Mouse (Mus musculus): ENCODE results near the gene Rtp1.
A peak's percentile ranks its signal among the peaks of the same experiment; 100 is the strongest.

Rtp1 gene

DNA sequence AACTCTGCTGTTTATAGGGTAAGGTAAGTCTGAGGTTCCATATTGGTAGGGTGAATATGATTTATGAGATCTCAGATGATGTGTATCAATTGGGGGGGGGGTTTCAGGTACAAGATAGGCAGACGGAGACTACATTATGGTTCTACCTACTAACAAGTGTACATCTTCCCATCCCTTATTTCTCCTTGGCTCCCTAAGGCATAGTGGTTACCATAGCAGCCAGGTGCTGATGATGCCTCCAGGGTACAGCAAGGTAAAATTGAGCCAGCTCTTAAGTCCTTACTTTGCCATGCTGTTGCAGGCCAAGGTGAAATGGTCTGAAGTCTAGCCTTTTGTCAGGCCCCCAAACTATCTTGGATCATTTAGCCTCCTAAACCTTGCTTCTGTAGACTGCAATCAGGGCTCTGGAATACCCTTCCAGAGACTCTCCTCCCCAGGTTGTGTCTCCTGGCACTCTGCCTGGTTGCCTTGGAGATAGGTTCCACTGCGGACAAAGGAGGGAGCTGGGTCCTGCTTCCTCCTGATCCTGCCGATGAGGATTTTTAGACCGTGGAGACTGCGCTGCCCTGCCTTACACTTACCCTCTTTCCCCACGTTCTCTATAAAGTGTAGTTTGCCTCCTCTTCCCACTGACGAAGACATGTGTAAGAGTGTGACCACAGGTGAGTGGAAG is at the start of gene Rtp1:
Rtp1 (plus strand) TSS at position 487 of the 673 bp plus-strand sequence.
- no peak for DNase-seq (ENCODE audit: low spot score)

DNA sequence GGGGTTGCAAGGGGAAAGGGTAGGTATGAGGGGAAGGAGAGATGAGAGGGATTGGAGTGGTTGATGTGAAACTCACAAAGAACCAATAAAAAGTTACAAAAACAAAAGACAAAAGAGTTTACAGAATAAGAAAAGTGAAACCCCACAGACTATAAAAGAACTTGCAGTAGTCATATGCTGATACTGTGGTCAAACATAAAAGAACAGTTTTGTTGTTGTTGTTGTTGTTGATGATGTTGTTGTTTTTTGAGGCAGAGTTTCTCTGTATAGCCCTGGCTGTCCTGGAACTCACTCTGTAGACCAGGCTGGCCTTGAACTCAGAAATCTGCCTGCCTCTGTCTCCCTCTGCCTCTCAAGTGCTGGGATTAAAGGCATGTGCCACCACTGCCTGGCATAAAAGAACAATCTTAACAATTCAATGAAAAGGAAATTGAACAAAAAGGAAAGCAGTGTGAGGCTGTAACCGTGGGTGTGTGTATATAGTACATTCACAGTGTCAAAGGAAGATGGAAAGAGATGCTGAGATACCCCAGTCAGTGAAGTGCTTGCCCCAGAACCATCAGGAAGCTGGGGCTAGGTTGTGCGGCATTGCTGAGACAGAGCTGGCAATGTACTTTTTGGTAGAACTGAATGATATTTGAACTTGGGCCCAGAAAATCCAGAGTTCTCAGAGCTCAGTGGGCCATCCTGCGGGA is 49.2 kb upstream of the Rtp1 start:
- DNase-seq (ENCODE audit: low spot score) = no peak

DNA sequence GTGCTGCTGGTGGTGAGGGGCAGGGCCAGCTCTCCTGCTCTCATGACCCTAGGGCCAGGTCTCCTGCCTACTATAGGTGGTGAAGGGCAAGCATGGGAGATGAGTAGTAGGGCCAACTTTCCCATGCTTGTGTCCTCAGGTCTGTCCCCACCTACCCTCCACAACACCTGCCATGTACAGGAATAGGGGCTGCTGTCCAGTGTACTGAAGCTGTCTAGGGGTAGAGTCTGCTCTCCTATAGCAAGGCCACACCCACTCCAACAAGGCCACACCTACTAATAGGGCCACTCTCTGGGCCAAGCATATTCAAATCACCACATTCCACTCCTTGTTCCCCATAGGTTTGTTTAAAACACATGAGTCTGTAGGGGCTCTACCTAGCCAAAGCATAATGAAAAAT is 44.6 kb upstream of the Rtp1 start:
- no peak for DNase-seq (ENCODE audit: low spot score)

DNA sequence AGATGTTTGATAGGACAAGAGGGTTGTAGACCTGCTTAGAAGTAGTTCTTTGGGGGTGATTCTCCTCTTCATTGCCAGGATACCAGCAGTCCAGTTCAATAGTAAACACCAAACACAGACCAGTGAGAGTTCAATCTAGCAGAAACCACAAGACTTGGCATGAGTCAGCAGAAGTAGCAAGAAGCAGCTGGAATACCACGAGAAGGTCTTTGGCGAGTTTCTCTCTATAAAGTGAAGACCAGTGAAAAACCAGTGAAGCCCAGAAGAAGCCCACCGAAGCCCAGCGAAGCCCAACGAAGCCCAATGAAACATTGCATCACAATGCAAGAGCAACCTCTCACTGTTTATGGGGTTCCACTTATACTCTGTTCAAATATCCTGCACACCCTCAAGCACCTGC is 31.0 kb upstream of the Rtp1 start:
- no peak for DNase-seq (ENCODE audit: low spot score)

DNA sequence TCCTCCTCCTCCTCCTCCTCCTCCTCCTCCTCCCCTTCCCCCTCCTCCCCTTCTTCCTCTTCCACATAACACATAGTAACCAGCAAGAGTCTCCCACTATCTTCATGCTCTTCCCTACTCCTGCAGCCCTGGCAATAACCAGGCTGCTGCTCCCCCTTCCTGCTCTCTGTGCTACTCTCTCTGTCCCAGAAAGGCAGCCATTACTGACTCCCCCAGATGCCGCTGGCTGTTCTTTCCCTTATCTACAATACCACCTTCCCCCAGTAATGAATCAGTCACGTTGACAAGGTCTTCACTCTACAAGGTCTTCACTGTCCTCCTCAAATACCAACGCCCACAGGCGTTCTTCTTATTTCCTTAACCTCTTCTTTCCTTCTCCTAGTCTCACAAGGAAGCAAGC is 27.5 kb upstream of the Rtp1 start:
- no peak for DNase-seq (ENCODE audit: low spot score)

DNA sequence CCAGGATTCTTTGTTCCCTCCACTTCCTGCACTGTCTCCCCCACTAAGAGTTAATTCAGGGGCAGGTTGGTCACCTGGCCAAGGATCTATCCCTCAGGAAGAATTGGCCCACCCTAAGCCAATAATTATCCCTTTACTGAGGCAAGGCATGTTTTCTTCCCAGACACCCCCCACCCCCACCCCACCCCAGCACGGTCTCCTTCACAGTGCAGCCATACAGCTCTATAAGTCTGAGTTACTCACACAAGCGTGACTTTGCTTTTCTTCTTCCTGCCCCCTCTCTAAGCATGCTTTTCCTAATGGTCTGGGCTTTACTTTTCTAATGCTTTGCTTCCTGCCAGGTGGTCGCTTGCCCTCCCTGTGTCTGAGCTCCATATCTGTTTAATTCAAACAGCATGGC is 27.0 kb upstream of the Rtp1 start:
- DNase-seq (ENCODE audit: low spot score) = no peak

DNA sequence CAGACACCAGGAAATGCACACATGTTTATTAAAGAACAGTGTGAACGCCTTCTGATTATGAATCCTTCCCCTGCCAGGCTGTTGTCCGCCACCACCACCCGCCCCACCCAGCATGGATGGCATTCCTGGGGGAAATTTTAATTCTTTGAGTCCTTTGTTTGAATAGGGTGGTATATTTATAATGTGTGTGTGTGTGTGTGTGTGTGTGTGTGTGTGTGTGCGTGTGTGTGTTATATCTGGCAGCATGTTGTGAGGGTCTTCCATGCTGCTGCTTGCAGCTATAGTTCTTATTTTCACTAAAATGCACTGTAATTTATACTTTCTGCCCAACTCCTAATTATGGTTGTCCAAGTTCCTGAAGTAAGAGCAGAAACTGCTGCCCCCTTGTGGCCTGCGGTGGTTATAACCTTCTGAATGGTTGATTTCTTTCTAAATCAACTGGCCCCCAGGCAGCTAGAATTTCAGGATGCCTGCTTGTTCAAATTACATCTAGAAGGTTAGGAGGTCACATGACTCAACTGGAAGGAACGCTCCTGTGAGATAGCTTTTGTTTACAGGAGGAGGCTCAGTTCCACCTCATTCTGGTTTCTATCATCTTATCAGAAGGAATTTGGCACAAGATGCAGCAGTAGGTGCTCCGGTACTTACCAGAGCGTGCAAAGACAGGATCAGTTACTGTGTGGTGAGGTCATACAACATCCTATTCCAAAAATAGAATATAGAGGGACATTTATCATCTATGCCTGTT is 25.8 kb upstream of the Rtp1 start:
- DNase-seq (ENCODE audit: low spot score) = peak; percentile 90

DNA sequence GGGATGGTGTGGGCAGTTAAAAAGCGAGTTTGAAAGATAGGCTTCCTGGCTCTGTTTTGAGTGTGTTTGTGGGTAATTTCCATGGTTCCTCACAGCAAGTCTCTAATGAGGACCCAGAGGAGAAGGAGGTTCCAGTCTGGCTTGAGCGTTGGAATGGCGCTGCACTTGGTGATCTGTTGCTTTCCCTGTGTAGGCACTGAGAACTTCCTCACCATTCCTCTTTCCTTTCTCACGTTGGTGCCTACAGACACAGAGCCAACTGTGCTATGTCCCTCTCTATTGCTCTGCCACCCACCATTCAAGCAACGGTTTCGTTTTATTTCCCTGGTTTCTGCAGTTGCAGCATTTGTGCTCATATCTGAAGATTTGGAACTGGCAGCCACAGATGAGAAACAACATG is 16.0 kb upstream of the Rtp1 start:
- DNase-seq (ENCODE audit: low spot score) = no peak

DNA sequence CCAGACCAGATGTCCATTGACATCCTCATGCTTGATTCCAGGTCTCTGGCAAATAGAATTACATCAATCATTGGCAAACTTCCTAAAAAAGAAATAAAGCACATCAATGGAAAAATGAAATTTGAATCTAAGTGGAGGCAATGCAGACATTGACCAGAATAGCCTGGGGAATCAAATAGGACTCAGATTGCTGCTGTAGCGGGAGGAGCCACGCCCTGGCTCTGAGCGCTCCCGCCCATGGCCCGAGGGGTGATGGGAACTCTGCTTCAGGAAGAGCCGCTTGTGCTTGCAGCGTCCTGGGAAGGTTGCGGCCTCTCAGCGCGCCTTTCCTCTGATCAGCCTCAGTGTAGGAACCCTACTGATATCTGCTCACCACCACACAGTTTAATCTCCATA is 12.7 kb upstream of the Rtp1 start:
- no peak for DNase-seq (ENCODE audit: low spot score)

DNA sequence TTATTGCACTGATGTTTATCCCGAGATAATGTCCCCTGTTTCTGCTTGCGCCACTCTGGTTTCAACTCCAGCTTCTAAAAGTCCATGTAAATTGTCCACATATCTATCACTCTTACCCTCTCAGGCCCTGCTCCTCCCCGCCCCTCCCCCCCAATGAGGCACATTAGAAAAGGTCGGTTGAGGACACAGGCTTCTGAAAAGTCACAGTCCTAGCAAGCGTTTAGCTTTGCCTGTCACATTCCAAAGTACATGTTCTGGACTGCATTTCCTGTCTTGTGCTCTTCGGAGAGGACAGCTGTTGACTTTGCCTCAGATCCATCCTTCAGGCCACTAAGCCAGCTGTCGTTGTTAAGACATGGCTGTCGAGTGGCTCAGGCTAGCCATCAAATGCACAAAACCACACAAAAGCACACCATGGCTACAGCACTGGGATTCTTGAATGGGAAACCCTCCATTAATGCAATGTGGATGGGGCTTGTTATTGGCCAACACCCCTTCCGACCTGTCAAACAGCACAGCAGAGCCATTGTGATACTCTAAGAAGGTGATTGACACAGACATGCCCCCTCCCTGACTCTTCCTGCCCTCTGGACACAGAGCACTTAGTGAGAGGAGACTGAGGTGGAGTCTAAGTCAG is 12.2 kb upstream of the Rtp1 start:
- DNase-seq (ENCODE audit: low spot score) = no peak

DNA sequence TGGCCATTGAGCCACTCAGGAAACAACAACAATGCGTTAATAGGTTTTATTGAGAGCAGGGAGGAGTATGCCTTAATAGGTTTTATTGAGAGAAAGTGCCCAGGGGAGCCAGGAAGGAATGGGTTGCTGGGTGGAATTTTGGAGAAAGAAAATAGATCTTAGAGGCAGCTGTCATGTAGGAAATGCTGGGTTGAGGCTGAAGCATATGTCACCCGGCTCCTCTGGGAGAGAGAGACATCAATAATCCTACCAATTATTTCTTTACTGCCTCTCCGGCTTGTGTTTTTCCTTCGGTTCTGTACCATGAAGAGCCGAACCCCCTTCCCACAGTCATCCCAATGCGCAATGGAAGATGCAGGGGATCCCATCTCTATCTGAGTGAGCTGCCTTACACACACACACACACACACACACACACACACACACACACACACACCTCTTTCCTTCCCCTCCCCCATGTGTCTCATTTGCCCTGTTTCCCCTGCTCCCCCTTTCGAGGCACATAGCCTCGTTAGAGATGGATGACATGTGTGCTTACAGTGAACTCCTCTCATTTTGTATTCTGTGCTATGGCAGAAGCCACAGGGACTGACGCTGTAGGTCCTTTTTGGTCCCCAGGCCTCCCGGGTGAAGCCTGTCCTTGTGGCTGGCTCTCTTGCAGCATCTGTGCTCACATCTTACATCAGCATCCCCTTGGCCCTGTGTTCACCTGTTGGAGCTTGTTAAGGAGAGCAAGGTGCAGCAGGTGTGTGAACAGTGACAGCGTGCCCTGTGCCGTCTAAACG is 11.3 kb upstream of the Rtp1 start:
- no peak for DNase-seq (ENCODE audit: low spot score)

DNA sequence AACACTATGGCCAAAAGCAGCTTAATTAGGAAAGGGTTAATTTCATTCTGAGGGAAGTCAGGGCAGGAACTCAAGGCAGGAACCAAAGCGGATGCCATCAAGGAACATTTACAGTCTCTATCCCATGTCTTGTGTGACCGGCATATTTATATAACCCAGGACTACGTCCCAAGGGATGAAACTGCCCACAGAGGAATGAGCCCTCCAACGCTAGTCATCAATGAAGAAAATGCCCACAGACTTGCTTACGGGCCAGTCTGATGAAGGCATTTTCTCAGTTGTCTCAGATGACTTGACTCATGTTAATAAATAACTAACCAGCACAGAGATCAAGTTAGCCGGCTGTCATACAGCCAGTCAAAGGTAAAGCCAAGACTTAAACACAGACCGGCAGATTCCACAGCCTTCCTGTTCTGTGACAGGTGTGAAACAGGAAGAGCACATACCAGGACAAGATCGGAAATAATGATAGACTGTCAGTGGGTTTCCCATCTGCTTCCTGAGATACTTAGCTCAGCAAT is 9.3 kb upstream of the Rtp1 start:
- no peak for DNase-seq (ENCODE audit: low spot score)

DNA sequence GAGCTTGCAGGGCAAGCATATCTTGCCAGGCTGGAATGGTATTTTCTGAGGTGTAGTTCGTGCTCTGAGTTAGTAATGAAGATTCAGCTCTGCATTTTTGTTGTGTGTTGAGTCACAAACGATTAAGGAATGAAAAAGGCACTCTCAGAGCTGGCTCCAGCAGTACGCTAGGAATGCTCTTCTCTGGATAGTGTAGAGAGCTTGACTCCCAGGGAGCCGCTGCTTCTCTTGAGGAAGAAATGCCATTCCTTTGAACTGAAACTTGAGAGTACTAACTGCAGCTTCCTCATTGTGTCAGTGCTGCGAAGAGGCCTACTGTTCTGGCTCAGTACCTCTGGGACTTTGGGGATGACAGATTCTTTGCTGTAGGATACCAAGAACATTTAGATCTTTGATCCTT is 5.1 kb upstream of the Rtp1 start:
- DNase-seq (ENCODE audit: low spot score) = no peak

DNA sequence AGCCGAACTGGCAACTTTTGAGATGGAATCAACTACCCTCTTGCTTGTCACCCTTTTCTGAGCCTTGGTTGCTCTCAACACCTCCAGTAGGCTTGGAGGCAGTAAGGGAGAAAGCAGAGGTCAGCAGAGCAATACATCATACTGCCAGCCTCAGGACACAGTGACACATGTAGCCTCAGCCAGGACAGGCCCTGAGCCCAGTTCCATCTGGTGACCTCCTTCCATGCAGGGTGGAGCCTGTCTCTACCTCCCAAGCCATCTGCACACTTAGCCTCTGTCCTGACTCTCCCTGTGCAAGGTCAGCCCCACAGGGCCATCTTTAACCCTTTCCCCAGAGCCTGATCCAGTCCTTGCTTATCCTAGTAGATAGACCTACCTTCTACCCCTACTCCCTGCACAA is 1.2 kb upstream of the Rtp1 start:
- no peak for DNase-seq (ENCODE audit: low spot score)

DNA sequence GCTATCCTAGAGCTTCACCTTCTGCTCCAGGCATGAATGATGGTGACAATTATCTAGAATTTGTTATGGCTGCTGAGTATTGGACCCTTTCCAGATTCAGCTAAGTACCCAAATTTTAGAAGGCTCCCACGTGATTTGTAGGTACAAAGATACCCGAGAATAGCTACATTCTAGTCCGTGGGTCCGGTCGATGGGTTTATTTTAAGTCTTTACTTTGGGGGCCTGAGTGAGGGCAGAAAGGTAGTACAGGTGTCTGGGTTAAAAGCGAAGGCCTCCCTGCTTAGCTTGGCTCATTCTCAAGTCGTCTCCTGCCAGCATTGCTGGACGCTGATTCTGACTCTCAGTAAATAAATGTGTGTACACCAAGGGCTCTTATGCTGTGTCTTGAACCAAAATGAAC is 1.1 kb downstream of the Rtp1 start:
- DNase-seq (ENCODE audit: low spot score) = no peak

DNA sequence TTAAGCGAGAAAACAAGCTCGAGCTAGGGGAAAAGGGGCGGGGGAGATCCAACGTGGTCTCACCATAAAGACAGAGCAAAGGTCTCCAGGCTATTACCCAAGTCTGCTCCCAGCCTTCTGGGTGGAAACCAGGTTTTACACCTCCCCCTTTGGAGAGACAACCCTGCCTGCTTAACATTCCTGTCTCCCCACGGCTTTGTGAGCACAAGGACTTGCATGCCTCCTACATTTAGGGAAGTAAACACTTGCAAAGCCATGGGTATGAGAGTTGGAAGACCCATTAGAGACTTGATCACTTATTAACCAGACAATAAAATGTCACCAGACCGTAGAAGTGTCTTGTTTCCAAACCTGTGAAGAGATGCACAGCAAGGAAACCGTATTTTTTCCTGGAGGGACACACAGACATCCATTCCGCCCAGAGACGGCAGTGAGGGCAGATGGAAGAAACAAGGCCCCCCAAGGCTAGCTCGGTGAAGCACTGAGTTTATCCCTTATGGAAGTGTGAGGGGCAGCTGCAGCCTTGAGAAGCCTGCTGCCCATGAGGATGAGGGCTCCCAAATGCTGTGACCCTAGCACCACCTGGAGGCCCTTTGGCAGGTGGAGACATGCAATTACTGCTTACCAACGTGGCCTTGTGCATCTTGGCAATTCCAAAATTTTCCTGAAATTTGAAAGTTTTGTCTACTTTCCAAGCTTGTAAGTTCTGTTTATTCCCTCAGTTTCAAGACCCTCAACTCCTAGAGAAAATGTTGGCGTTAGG is 8.7 kb downstream of the Rtp1 start:
- no peak for DNase-seq (ENCODE audit: low spot score)

DNA sequence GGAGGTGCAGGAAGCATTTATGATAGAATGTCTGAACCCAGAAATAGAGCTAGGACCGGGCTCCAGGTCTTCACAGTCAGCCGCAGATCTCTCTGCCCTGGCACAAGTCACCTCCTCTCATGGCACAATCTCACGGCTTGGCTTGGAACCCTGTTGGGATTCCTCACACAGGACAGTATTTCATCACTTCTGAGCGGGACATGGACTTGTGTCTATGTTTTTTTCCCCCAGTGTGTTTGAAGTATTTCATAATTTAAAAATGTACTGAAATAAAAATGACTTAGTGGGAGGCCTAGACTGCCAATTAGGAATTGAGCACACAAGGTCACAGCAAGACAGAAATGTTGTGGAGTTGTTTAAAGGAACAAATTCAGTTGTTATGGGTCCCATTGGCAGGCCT is 15.3 kb downstream of the Rtp1 start:
- no peak for DNase-seq (ENCODE audit: low spot score)

DNA sequence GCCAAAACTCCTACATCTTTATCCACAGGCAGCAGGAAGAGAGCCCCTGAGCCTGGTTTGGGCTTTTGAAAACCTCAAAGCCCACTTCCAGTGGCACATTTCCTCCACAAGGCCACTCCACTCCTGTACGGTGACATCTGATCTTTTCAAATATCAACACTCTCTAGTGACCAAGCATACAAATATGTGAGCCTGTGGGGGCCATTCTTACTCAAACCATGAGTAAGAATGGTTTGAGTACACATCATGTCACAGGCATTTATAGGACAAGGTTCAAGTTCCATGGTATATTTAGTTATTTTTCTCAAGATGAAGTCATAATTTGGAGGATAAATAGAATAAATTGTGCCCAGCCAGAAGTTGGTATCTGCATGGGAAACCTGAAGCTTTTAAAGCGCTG is 21.0 kb downstream of the Rtp1 start:
- DNase-seq (ENCODE audit: low spot score) = no peak

DNA sequence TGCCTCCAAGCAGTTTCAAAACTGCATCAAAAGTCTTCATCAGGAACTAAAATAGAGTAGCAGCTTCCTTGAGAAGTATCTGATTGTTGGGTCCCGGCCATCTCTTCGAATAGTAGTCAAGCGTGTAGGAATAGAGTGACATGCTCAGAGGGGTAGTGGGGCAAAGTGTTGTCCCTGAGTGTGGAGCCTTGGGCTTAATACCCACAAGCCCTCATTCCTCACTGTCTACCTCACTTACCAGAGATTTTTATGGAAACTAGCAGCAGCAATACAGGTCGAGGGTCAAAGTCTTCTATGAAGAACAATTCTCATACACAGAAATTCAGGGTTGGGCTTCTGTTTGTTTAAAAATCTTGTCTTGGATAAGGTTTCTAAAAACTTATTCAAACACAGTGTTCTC is 21.9 kb downstream of the Rtp1 start:
- DNase-seq (ENCODE audit: low spot score) = no peak

DNA sequence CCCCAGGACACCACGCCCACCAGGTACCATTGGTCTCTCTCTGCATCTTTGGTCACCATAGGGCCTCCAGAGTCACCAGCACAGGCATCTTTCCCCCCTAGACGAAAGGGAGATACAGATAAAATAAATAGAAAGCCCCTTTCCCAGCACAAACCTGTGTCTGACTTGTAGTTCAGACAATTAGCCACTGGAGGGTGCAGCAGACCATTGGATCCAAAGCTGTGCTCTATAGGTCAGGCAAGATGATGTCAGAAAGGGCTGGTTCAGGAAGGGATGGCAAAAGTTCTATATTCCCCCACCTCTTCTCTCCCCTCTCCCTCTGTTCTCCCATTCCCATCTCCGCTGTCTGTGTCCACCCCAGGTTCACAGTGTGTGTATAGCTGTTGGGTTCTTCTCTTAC is 23.5 kb downstream of the Rtp1 start:
- peak; percentile 83 for DNase-seq (ENCODE audit: low spot score)

DNA sequence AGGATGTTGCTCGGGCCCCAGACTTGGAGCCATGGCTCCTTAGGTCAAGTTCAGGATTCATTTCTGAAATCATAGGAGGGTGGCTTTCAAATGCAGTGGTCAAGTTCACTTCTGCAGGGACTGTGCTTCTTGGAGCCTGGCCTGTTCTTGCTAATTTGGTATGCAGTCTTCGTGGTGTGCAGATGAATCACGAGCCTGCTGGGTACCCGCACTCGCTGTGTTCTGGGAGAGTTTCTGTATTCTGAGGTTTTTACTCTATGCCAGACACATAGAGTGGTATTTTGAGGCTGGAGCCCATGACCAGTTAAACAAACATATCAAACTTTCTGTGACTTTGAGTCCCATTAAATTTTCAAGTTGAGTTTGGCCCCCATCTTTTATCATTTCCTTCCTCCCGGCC is 25.4 kb downstream of the Rtp1 start:
- no peak for DNase-seq (ENCODE audit: low spot score)

Measured in retina, embryonic 14.5 days (tissue).